Comparison of ENCODE assay signal across 18 mouse cellular contexts in genomic region chr1:134932431-134932830, GRCm38 (mm10). TPM values are rescaled to one million over a fixed set of nuclear protein-coding genes. Genes with fewer than 3 reads are reported as not detected.
A peak's percentile ranks its signal among the peaks of the same experiment; 100 is the strongest.
DNase-seq lines count a peak whose midpoint lies in the region; ATAC-seq and TF ChIP-seq lines count a peak whose summit lies in the region.
"Had no signal": no experiment of that assay in that cellular context is flagged by ENCODE, and none has a peak within 500 bp of the region (broad histone marks: within the 10 kb centered on the region; RNA-seq: fewer than 3 reads in every experiment).

No protein-coding gene starts in this region.

- peak; percentile 25 for DNase-seq in embryo, embryonic 10.5 days (ENCODE audit: low spot score)
- DNase-seq in embryo, embryonic 10 days (ENCODE audit: low spot score) = no peak
- no peak for DNase-seq in heart, adult 8-10 months (ENCODE audit: low spot score)
- no peak for DNase-seq in right cerebral cortex, postnatal 4 days
- DNase-seq in lung, postnatal 14 days = no peak
- DNase-seq: cerebellum, adult 9-11 months; forebrain, postnatal 0 days; kidney, adult 2 months; kidney, postnatal 36 days; layer of hippocampus, adult 9-11 months; lung, postnatal 36 days had no signal

- H3K4me3 ChIP-seq in heart, embryonic 14.5 days (ENCODE audit: control insufficient read depth in 1 of 2, insufficient read depth in 1 of 2, low read depth in 1 of 2, low read length in 2 of 2) = no peak overlapping the region
- no peak overlapping the region for H3K4me3 ChIP-seq in embryonic facial prominence, embryonic 12.5 days
- H3K4me3 ChIP-seq in myocyte = no peak overlapping the region
- H3K4me3 ChIP-seq: limb, embryonic 15.5 days; midbrain, embryonic 10.5 days; neural tube, embryonic 13.5 days had no signal

- H3K4me2 ChIP-seq in heart, embryonic 14.5 days (ENCODE audit: low read length) = peak overlapping the region; percentile 41
- H3K4me2 ChIP-seq in embryonic facial prominence, embryonic 12.5 days (replicated peaks) = no peak overlapping the region
- peak overlapping the region; percentile 44 for H3K4me2 ChIP-seq in myocyte (ENCODE audit: low read depth)
- H3K4me2 ChIP-seq: limb, embryonic 15.5 days; neural tube, embryonic 13.5 days had no signal

- peak overlapping the region; percentile 18; the same call in 1 of the 2 replicates for H3K9ac ChIP-seq in heart, embryonic 14.5 days (ENCODE audit: low read length)
- no peak overlapping the region for H3K9ac ChIP-seq in embryonic facial prominence, embryonic 12.5 days
- H3K9ac ChIP-seq: forebrain, postnatal 0 days; limb, embryonic 15.5 days; neural tube, embryonic 13.5 days had no signal

- peaks cover under 1% of the 10 kb centered on the region; the same call in 1 of the 2 replicates for H3K9me3 ChIP-seq in heart, embryonic 14.5 days (ENCODE audit: control insufficient read depth, low read length)
- no peaks in the 10 kb centered on the region for H3K9me3 ChIP-seq in embryonic facial prominence, embryonic 12.5 days
- H3K9me3 ChIP-seq: limb, embryonic 15.5 days; midbrain, embryonic 10.5 days; neural tube, embryonic 13.5 days had no signal

- 27% methylated on average over 7 of the region's 7 CpGs for WGBS in heart, embryonic 14.5 days
- 31% methylated on average over 7 of the region's 7 CpGs for WGBS in embryonic facial prominence, embryonic 12.5 days

- H3ac ChIP-seq in myocyte (ENCODE audit: control insufficient read depth, insufficient read length) = no peak overlapping the region

- no peaks in the 10 kb centered on the region for H3K27me3 ChIP-seq in heart, embryonic 14.5 days (ENCODE audit: control insufficient read depth, insufficient read depth, low read length)
- no peaks in the 10 kb centered on the region for H3K27me3 ChIP-seq in embryonic facial prominence, embryonic 12.5 days
- H3K27me3 ChIP-seq in myocyte (ENCODE audit: control insufficient read depth, insufficient read depth, insufficient read length) = no peaks in the 10 kb centered on the region
- H3K27me3 ChIP-seq: limb, embryonic 15.5 days; neural tube, embryonic 13.5 days had no signal

- peaks cover 18 to 57% of the 10 kb centered on the region in 2 experiments for H3K4me1 ChIP-seq in heart, embryonic 14.5 days (ENCODE audit: control insufficient read depth in 2 of 2, insufficient read depth in 2 of 2, low read length in 2 of 2)
- H3K4me1 ChIP-seq in embryonic facial prominence, embryonic 12.5 days = peaks cover 5% of the 10 kb centered on the region; the same call in 1 of the 2 replicates

- TF ChIP-seq POLR2A in myocyte (IDR thresholded peaks at IDR 0.05; ENCODE audit: insufficient read length, low read depth) = no peak

- no peak for ATAC-seq in heart, embryonic 14.5 days (ENCODE audit: insufficient number of reproducible peaks, insufficient read depth, low FRiP score, low read depth)
- 0 out of 2 replicates have a peak, but pooled peaks have one; percentile 47 for ATAC-seq in embryonic facial prominence, embryonic 12.5 days (ENCODE audit: insufficient number of reproducible peaks, insufficient read depth, low FRiP score, low TSS enrichment)
- ATAC-seq: forebrain, postnatal 0 days; hindbrain, postnatal 0 days had no signal

- peaks cover 5% of the 10 kb centered on the region for H3K79me2 ChIP-seq in myocyte (ENCODE audit: control insufficient read depth, insufficient read depth)

- H3K36me3 ChIP-seq in heart, embryonic 14.5 days (ENCODE audit: control insufficient read depth, insufficient read depth, low read length) = no peaks in the 10 kb centered on the region
- no peaks in the 10 kb centered on the region for H3K36me3 ChIP-seq in embryonic facial prominence, embryonic 12.5 days
- no peaks in the 10 kb centered on the region for H3K36me3 ChIP-seq in myocyte (ENCODE audit: control insufficient read depth, insufficient read depth)
- H3K36me3 ChIP-seq: limb, embryonic 15.5 days; midbrain, embryonic 10.5 days; neural tube, embryonic 13.5 days had no signal

- H3K27ac ChIP-seq in heart, embryonic 14.5 days (replicated peaks in 1 of 2; ENCODE audit: control insufficient read depth in 1 of 2, insufficient read depth in 1 of 2, low read depth in 2 of 2, low read length in 2 of 2) = peak overlapping the region; percentile 54 to 64
- H3K27ac ChIP-seq in embryonic facial prominence, embryonic 12.5 days = no peak overlapping the region
- H3K27ac ChIP-seq: hindbrain, postnatal 0 days; limb, embryonic 15.5 days; midbrain, embryonic 10.5 days; neural tube, embryonic 13.5 days had no signal

TF ChIP-seq in myocyte, 11 proteins besides CTCF, POLR2A, EP300 and RAD21:
- TF ChIP-seq POLR2AphosphoS2 (IDR thresholded peaks at IDR 0.05; ENCODE audit: insufficient read length, low read depth) (no peak), USF1 (IDR thresholded peaks at IDR 0.05; ENCODE audit: low read depth) (no peak), TCF3 (IDR thresholded peaks at IDR 0.05; ENCODE audit: insufficient read length, low read depth) (no peak), MYOG (IDR thresholded peaks at IDR 0.05; ENCODE audit: control insufficient read depth in 1 of 3, insufficient read depth in 1 of 3, insufficient read length in 2 of 3, low read depth in 2 of 3) (no peak), TCF12 (IDR thresholded peaks at IDR 0.05; ENCODE audit: insufficient read depth, poor library complexity, severe bottlenecking) (no peak), MAX (IDR thresholded peaks at IDR 0.05; ENCODE audit: low read depth) (no peak)

RNA-seq across cellular contexts. Expression of gene Ppp1r12b, which starts 23.3 kb away (rescaled TPM):
- 35.7 and 35.9 TPM in 2 replicates for polyA plus RNA-seq in heart, embryonic 14.5 days (2014; fragmentation: Nextera tagmentation; extraction: Ambion mirVana)
- total RNA-seq in heart, adult 8-10 months (2022) = 100 to 1,000 TPM; 171 to 181 (median 179) TPM
- polyA plus RNA-seq in embryonic facial prominence, embryonic 12.5 days (2016; fragmentation: Nextera tagmentation; extraction: Ambion mirVana) = 9.6 and 10.8 TPM in 2 replicates
- polyA plus RNA-seq in myocyte (2012; fragmentation: generic; extraction: Trizol) = 4.4 TPM

RNA-seq across cellular contexts. Expression of gene Ube2t, which starts 29.9 kb away (rescaled TPM):
- polyA plus RNA-seq in heart, embryonic 14.5 days (2014; fragmentation: Nextera tagmentation; extraction: Ambion mirVana) = 44.7 and 47.9 TPM in 2 replicates
- 1 to 10 TPM; 5.3 to 9.7 (median 7.4) TPM for total RNA-seq in heart, adult 8-10 months (2022)
- 34.8 and 35.6 TPM in 2 replicates for polyA plus RNA-seq in embryonic facial prominence, embryonic 12.5 days (2016; fragmentation: Nextera tagmentation; extraction: Ambion mirVana)
- polyA plus RNA-seq in myocyte (2012; fragmentation: generic; extraction: Trizol) = 4.0 TPM
